Mouse (Mus musculus) ZHBTc4 (cell line): ENCODE results near the gene Gas1.
A peak's percentile ranks its signal among the peaks of the same experiment; 100 is the strongest.

Experiments used
- DNase-seq: peaks from one replicate; pipeline ENCODE4 v3.0.0-alpha.2; 2011; ENCODE audit warnings: low read depth, low spot score

The Gas1 gene

GRCm38 (mm10) chr13:60173186-60173585, 4.0 kb downstream of the Gas1 start:
- DNase-seq = no peak

- DNase-seq = no peak
These were observed 4.7 kb downstream of the Gas1 start for GRCm38 (mm10) chr13:60172366-60173017.

- DNase-seq = no peak
These were observed 5.4 kb downstream of the Gas1 start for GRCm38 (mm10) chr13:60171781-60172180.

DNA sequence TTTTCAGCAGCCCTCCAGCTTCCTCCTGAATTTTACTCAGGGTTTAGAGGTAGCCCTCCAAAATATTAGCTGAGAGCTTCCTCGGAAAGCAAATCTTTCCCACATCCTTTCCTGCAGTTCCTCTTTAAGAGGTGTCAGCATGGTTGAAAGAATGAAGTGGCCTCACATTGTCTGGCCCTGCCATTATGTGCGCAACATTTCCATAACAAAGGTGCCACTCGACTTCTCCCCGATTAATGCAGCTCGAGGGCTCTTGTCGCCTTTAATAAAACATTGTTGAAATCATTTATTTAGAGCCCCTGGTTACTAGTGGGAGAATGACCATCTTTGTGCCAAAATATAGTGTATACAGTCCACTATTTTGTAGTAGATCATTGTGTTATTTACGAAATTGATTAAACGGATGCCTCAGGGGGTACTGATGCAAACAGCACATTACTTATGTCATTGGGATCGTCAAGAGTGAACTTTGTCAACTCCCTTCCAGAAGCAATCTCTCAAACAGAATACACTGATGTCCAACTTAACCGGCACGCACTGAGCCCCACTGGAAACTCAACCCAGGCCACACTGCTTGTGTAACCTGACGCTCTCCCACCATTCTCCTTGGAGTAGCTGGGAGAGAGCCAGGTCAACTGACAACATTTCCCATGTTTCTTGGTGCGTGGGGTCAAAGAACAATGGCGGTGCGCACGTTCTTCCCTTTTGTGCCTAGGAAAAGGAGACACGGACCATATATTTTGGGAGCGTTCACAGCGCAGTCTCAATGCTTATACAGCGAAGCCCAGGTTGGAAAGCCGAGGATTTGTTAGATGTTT, 6.1 kb downstream of the Gas1 start:
- peak; percentile 46 for DNase-seq

- no peak for DNase-seq
These were observed 8.1 kb downstream of the Gas1 start for GRCm38 (mm10) chr13:60169026-60169425.

- DNase-seq = no peak
These were observed 20.7 kb downstream of the Gas1 start for GRCm38 (mm10) chr13:60156294-60157126.

- no peak for DNase-seq
These were observed 23.0 kb downstream of the Gas1 start for GRCm38 (mm10) chr13:60154170-60154569.

DNA sequence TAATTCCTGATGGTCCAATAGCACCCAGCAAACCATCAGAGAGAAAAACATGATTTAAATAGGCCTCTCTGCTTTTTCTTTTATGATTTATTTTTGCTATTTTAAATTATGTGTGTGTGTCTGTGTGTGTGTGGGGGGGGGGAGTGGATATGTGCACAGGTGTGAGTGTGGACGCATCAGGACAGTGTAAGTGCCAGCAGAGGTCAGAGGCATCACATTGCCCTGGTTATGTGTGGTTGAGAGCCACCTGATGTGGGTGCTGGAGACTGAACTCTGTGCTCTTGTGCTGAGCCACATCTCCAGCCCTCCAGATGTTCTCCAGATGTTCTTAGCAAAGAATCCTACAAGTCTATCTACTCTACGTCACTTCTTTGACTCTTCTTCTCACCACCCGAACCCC, 28.9 kb downstream of the Gas1 start:
- no peak for DNase-seq

- DNase-seq = no peak
These were observed 29.3 kb downstream of the Gas1 start for GRCm38 (mm10) chr13:60147857-60148181.

DNA sequence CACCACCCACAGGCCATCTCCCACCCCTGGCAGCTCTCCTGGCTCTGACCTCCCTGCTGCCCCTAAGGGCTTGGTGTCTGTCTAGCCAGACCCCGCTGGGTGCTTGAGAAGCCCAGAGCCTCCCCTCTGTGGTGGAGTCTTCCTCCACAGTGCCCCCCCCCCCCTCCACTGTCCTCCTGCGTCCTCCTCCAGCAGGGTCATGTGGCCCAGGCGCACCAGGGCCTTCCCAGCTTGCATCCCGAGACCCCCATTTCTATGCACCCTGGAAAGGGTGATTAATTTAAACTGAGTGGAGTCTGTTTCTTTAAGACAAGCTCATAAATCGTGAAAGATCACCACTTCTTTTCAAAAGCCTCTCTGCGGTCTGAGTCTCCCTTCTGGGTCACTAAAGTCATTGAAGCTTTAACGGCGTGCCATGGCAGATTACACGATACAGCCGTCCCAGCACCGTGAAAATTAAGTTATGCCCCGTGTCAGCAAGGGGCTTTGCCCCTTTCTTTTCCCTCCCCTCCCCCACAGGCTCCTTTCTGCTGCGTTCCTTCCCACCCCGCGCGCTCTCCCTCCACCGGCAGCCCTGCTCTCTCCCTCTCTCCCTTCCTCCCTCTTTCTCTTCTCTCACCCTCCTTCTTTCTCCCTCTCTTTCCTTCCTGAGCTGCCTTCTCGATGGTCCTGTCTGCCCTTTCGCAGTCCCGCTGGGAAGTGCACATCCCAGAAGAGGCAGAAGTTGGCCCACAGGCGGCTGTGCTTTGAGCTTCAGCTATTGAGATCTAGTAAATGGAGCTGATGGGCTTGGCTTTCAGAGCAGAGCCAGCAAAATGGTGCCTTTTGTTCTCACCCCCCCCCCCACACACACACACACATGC, 29.9 kb downstream of the Gas1 start:
- DNase-seq = no peak

GRCm38 (mm10) chr13:60146231-60146630, 30.9 kb downstream of the Gas1 start:
- DNase-seq = no peak

- DNase-seq = no peak
These were observed 40.2 kb downstream of the Gas1 start for GRCm38 (mm10) chr13:60136962-60137361.

DNA sequence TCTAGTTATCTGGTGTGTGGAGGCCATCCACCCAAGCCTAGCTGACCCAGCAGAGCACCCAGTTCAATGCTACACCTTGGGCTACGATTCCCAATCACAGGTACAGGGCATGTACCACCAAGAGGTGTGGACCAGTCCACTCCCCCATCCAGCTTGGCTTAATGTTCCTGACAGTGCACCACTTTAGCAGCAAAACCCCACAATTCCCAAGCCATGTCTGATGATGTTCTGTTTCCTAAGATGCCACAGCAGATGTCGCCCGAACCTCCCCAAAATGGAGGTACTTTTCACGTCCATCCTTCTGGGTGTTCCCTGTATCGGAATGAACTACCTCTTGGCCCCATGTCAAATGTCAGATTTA, 42.7 kb downstream of the Gas1 start:
- DNase-seq = no peak

DNA sequence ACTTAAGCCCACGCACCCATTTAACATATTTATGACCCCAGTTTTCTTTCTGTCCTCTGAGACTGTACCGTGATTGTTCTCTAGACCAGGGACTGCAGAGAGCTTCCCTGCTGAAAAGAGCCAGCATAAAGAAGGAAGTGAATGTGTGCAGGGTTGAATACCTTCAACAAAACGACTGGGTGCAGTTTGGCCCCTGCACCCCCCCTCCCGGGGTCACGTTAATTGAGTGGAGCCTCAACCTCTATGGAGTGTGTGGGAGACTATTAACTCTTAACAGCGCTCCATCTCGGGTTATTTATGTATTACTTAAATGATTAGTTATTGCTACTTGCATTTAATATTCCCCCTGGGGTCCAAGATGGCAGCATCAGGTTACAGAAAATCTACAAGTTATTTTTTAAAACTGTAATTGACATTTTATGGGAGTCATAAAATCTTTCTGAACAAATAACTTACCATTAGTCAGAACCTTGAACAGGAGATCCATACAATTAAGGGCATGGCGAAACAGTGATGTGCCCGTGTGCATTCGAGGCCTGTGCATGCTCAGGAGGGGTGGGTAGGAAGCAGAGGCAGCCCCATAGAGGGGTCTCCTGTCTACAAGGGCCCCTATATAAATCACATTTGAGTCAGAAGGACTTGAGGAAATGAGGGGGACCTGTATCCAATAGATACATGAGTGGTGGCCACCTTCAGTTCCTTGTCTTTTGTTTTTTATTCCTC, 43.3 kb downstream of the Gas1 start:
- DNase-seq = no peak

DNA sequence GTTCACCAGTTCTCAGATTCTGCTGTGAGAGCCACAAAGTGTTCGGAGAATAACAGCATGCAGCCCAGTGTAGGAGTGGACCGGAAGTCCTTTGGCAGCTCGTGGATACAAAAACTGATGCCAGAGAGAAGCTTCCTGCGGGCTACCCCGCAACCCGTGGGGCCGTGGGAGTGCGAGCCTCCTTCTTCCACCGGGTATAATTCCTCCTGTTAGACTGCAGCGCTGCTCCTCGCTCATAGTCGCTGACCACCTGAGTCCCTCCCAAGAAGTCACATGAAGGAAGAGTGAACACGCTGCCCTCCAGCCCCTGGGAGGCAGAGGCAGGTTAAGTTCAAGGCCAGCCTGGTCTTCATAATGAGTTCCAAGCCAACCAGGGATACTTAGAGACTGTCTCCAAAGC, 45.4 kb downstream of the Gas1 start:
- DNase-seq = no peak

- DNase-seq = no peak
These were observed 47.6 kb downstream of the Gas1 start for GRCm38 (mm10) chr13:60129541-60129940.

GRCm38 (mm10) chr13:60126338-60126737, 50.8 kb downstream of the Gas1 start:
- no peak for DNase-seq

- DNase-seq = no peak
These were observed 51.5 kb downstream of the Gas1 start for GRCm38 (mm10) chr13:60125501-60126305.

GRCm38 (mm10) chr13:60125020-60125419, 52.1 kb downstream of the Gas1 start:
- no peak for DNase-seq

DNA sequence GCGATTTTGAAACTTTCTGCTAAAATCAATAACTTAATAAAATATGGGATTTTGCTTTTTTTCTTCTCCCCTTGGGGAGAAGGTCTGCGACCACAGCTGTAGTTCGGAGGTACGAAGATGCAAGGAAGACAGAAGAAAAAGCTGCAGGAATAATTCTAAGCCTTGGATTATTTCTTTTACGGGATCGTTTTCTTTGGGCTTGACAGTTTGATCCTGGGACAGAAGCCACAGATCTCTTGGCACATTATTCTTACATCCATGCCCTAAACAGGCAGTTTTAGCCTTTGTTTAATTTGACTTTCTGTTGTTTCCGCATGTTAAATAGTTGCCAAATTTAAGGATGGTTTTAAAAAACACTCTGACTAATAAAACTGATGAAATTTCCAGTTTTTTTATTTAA, 52.7 kb downstream of the Gas1 start:
- no peak for DNase-seq
